Mouse (Mus musculus): Measurements from ENCODE around the gene Foxb1. TPM values are rescaled to one million over a fixed set of nuclear protein-coding genes. Genes with fewer than 3 reads are reported as not detected.

Foxb1 gene
- 4.1 and 4.7 TPM in 2 replicates for polyA plus RNA-seq (2014; fragmentation: Nextera tagmentation; extraction: Ambion mirVana)

DNA sequence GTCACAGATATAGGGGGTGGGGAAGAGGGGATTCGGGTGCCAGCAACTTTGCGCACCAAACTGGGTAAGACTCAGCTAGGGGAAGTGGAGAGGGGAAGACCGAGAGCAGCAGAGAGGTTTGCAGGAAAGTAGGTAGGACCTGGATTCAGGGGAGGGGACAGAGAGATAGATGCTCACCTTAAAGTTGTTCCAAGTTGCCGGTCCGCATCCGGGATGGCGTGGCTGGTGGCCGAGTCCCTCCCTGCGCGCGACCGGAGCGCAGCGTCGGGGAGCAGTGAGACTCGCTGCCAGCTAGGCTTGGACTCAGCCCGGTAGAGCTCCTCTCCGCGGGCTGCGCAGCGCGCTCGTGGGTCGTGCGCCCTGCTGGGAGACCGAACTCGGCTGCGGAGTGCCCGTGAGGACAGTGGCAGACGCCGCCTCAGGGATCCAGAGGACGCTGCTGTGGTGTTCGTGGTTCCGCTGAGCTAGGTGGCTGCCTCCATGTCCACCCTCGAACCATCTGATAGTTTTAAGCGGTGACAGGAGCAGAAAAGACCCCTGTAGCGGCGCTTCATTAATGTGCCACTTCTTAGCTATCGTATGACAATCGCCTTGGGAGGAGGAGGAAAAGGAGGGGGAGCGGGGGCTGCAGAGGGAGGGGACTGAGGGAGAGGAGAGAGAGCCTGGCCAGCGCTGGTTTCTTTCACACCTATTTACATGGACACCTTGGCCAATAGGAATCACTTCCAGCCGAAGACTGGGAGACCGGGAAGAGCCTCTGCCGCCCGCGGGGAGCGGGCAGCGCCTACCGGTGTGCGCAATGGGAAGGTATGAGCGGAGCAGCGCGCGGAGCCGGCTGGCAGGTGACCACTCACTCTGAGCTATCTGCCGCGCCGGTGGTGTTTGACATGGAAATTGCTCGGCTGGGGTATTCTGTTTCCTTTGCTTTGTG is at the start of gene Foxb1:
Gene Foxb1, minus strand, starts transcription at position 570 of the 931 bp plus-strand sequence.
- Histone ChIP-seq H3K27ac (ENCODE audit: low read depth, low read length) (0 out of 2 replicates have a peak within 1 kb of the TSS, but pooled peaks have one; percentile 28), H3K36me3 (ENCODE audit: control insufficient read depth, insufficient read depth, low read length) (no peaks in the 10 kb centered on the region), H3K4me1 (ENCODE audit: control insufficient read depth, insufficient read depth, low read length) (peaks cover 15% of the 10 kb centered on the region), H3K9me3 (ENCODE audit: control insufficient read depth, low read length) (no peaks in the 10 kb centered on the region), H3K4me2 (ENCODE audit: low read depth, low read length) (peak within 1 kb of the TSS; percentile 48), H3K27me3 (ENCODE audit: control insufficient read depth, insufficient read depth, low read length) (peaks cover 41% of the 10 kb centered on the region), H3K9ac (replicated peaks; ENCODE audit: low read depth, low read length) (peak within 1 kb of the TSS; percentile 18), H3K4me3 (ENCODE audit: low read depth, low read length) (peak within 1 kb of the TSS; percentile 35)
- under 1% methylated on average over 60 of the region's 60 CpGs for WGBS
- ATAC-seq (ENCODE audit: low read depth): peak; percentile 28; the same call in 1 of the 2 replicates

DNA sequence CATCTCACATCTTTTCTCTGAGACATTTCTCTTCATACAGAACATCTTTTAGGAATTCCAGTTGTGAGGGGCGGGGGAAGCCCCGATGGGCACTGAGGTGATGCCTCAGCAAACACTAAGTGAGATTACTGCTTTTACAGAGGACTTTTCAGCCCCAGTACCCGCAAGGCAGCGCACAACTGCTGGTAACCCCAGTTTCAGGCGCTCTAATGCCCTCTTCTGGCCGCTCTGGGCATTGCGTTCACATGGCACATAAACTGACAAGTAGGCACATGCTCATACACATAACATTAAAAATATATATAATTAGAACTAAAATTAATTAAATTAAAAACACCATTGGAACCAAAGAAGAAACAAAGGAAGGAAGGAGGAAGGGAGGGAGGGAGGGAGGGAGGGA is 29.8 kb upstream of the Foxb1 start:
- ATAC-seq (ENCODE audit: low read depth): no peak
- 69% methylated on average over 7 of the region's 7 CpGs for WGBS

DNA sequence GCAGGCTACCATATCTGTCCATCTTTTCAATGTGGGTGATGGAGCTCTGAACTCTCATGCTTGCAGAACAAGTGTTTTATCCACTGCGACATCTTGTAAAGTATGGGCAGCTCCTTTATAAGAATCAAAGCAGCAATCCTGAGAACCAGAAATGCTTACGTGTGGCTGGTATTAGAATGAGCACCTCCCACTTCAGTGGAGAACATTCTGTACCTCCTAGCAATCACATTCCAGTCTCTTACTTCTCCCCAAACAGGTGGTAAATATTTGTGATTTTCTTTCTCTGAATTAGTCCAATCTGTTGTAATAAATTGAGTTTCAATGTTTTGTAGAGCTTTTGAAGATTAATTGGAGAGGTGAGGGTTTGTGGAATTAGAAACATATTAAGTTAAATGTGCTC is 19.3 kb upstream of the Foxb1 start:
- WGBS: 90% methylated on average over 2 of the region's 2 CpGs
- Histone ChIP-seq H3K4me1 (ENCODE audit: control insufficient read depth, insufficient read depth, low read length) (no peaks in the 10 kb centered on the region), H3K4me2 (ENCODE audit: low read depth, low read length) (no peak overlapping the region), H3K27ac (ENCODE audit: low read depth, low read length) (no peak overlapping the region), H3K9ac (replicated peaks; ENCODE audit: low read depth, low read length) (no peak overlapping the region), H3K9me3 (ENCODE audit: control insufficient read depth, low read length) (no peaks in the 10 kb centered on the region), H3K36me3 (ENCODE audit: control insufficient read depth, insufficient read depth, low read length) (no peaks in the 10 kb centered on the region), H3K4me3 (ENCODE audit: low read depth, low read length) (no peak overlapping the region), H3K27me3 (ENCODE audit: control insufficient read depth, insufficient read depth, low read length) (no peaks in the 10 kb centered on the region)
- no peak for ATAC-seq (ENCODE audit: low read depth)

More for the DNA sequence above, 29.8 kb upstream of the Foxb1 start:
- Histone ChIP-seq H3K4me1 (ENCODE audit: control insufficient read depth, insufficient read depth, low read length) (no peaks in the 10 kb centered on the region), H3K9me3 (ENCODE audit: control insufficient read depth, low read length) (no peaks in the 10 kb centered on the region), H3K27ac (ENCODE audit: low read depth, low read length) (no peak overlapping the region), H3K4me3 (ENCODE audit: low read depth, low read length) (no peak overlapping the region), H3K36me3 (ENCODE audit: control insufficient read depth, insufficient read depth, low read length) (no peaks in the 10 kb centered on the region), H3K27me3 (ENCODE audit: control insufficient read depth, insufficient read depth, low read length) (no peaks in the 10 kb centered on the region), H3K4me2 (ENCODE audit: low read depth, low read length) (no peak overlapping the region), H3K9ac (replicated peaks; ENCODE audit: low read depth, low read length) (no peak overlapping the region)

DNA sequence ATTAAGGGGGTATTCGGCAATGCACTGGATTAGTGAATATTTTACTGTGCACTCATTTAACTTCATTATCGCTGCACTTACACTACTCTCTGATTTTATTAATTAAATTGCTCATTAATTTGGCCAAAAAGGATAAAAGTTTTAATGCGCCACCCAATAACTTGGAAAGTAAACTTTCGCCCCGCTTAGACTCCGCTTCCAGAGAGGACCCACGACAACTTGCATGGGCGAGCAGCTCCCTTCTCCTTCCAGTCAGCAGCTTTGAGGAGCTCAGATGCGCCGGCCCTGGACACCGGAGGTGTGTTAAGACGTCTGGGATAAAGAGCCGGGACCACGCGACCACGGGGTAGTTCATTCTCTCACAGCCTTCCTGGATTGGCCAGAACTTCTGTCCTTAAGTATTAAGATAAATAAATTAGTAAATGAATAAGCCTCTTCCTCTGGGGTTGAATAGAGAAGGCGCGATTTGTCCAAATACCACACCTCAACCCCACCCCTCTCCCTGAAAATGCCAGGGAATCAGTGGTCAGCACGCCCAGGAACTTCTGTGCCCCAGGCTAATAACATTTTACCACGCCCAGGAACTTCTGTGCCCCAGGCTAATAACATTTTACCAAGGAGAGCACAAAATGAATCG is 9.3 kb upstream of the Foxb1 start:
- H3K4me3 ChIP-seq (ENCODE audit: low read depth, low read length): no peak overlapping the region
- 11% methylated on average over 21 of the region's 21 CpGs for WGBS
- H3K9ac ChIP-seq (replicated peaks; ENCODE audit: low read depth, low read length): no peak overlapping the region
- peaks cover 40% of the 10 kb centered on the region for H3K27me3 ChIP-seq (ENCODE audit: control insufficient read depth, insufficient read depth, low read length)
- no peaks in the 10 kb centered on the region for H3K9me3 ChIP-seq (ENCODE audit: control insufficient read depth, low read length)
- no peaks in the 10 kb centered on the region for H3K36me3 ChIP-seq (ENCODE audit: control insufficient read depth, insufficient read depth, low read length)
- ATAC-seq (ENCODE audit: low read depth): no peak
- no peak overlapping the region for H3K4me2 ChIP-seq (ENCODE audit: low read depth, low read length)
- H3K27ac ChIP-seq (ENCODE audit: low read depth, low read length): no peak overlapping the region
- H3K4me1 ChIP-seq (ENCODE audit: control insufficient read depth, insufficient read depth, low read length): 0 out of 2 replicates have a peak, but pooled peaks cover 7% of the 10 kb centered on the region

DNA sequence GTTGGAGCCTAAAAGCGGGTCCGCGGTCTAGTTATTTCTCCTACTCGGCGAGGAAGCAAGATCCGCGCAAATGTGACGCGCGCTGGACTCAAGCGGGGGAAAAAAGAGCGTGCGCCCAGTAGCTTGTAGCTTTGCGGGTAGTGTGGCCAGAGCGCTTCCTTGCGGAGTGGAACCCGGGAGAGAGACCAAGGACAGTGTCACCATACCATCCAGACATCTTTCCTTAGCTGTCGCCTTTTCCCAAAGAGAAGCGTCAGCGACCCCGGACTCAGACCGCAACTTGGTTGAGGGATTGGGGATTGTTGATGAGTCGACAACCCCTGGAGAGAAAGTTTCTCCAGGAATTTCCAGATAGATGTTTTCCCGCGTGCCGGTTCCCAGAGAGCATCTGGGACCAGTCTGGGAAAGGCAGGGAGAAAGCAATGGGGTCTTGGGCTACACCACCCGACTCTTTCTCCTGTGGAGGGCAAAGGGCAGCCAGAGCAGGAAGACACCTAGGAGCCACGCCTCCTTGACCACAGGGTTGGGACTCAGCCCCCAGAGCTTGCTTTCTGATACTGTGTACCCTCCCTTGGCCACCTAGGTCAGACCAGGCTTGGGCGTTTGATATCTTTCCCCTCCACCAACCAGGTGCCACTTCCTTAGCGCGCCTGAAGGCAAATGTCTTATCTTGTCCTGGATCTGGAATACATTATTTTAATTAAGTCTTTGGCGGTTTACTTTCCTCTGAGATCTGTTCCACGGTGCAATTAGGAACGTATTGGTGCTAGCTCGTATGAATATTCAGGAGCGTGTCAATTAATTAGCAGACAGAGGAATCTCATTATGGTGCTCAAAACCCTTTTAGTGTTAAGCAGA is 8.6 kb upstream of the Foxb1 start:
- Histone ChIP-seq H3K9me3 (ENCODE audit: control insufficient read depth, low read length) (no peaks in the 10 kb centered on the region), H3K4me1 (ENCODE audit: control insufficient read depth, insufficient read depth, low read length) (0 out of 2 replicates have a peak, but pooled peaks cover 7% of the 10 kb centered on the region), H3K4me2 (ENCODE audit: low read depth, low read length) (peak overlapping the region; percentile 31), H3K36me3 (ENCODE audit: control insufficient read depth, insufficient read depth, low read length) (no peaks in the 10 kb centered on the region), H3K27me3 (ENCODE audit: control insufficient read depth, insufficient read depth, low read length) (peaks cover 41% of the 10 kb centered on the region), H3K4me3 (ENCODE audit: low read depth, low read length) (no peak overlapping the region; the same call in 1 of the 2 replicates), H3K27ac (ENCODE audit: low read depth, low read length) (no peak overlapping the region), H3K9ac (replicated peaks; ENCODE audit: low read depth, low read length) (no peak overlapping the region)
- 2% methylated on average over 36 of the region's 36 CpGs for WGBS
- 0 out of 2 replicates have a peak, but pooled peaks have one; percentile 28 for ATAC-seq (ENCODE audit: low read depth)

DNA sequence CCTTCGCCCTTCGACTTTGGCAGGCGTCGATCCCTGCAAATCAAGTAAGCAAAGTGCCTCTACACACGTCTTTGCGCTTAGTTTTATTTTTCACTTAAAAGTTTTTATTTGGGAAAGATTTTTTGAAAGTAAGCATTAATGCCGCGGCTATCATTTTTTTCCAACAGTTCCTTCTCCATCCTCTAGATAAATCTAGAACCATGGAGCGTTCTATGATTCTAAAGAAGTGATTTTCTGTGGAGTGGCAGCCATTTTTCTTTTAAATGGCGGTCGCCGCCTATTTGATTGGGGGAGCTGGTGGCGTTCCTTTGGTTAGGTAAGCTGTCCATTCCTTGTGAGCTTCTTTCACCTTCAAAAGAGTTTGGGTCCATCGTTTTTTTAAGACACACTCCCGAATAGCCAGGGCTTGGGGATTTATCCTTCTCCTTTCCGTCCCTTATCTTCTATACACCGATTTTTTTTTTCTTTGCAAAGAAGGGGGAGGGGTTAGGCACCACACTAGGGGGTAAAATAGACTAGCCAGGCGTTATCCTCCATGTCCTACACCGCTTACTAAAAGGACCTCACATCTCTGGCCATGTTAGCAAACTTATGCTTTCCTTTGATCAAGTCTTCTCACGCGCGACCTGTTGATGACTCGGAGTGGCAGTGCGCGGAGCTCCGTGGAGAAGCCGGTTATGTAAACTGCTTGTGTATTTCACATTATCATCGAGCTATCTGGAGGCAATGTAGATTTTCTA is 7.6 kb upstream of the Foxb1 start:
- ATAC-seq (ENCODE audit: low read depth): no peak
- Histone ChIP-seq H3K9me3 (ENCODE audit: control insufficient read depth, low read length) (no peaks in the 10 kb centered on the region), H3K27ac (ENCODE audit: low read depth, low read length) (no peak overlapping the region), H3K4me2 (ENCODE audit: low read depth, low read length) (peak overlapping the region; percentile 19; the same call in 1 of the 2 replicates), H3K27me3 (ENCODE audit: control insufficient read depth, insufficient read depth, low read length) (peaks cover 41% of the 10 kb centered on the region), H3K4me1 (ENCODE audit: control insufficient read depth, insufficient read depth, low read length) (0 out of 2 replicates have a peak, but pooled peaks cover 7% of the 10 kb centered on the region), H3K9ac (replicated peaks; ENCODE audit: low read depth, low read length) (no peak overlapping the region), H3K4me3 (ENCODE audit: low read depth, low read length) (peak overlapping the region; percentile 10; the same call in 1 of the 2 replicates), H3K36me3 (ENCODE audit: control insufficient read depth, insufficient read depth, low read length) (no peaks in the 10 kb centered on the region)
- 1% methylated on average over 28 of the region's 28 CpGs for WGBS

DNA sequence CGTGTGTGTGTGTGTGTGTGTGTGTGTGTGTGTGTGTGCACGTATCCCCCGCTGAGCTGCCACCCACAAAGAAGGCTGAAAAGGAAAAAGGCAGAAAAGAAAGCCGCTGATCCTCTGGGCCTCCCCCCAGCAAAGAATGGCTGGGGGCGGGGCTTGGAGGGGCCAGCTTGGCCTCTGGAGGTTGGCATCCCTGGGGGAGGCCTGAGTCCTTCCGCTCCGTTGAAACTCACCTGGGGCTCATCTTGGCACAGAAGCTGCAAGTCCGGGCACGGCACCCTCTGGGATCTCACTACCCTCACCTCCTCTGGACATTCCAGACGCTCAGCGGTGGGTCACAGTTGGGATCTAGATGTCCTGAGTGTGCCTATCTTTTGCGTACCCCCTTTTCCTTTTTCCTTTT is 6.7 kb upstream of the Foxb1 start:
- 0% methylated on average over 10 of the region's 12 CpGs for WGBS
- Histone ChIP-seq H3K4me2 (ENCODE audit: low read depth, low read length) (peak overlapping the region; percentile 19; the same call in 1 of the 2 replicates), H3K9me3 (ENCODE audit: control insufficient read depth, low read length) (no peaks in the 10 kb centered on the region), H3K4me1 (ENCODE audit: control insufficient read depth, insufficient read depth, low read length) (0 out of 2 replicates have a peak, but pooled peaks cover 7% of the 10 kb centered on the region), H3K27ac (ENCODE audit: low read depth, low read length) (no peak overlapping the region), H3K36me3 (ENCODE audit: control insufficient read depth, insufficient read depth, low read length) (no peaks in the 10 kb centered on the region), H3K4me3 (ENCODE audit: low read depth, low read length) (no peak overlapping the region), H3K27me3 (ENCODE audit: control insufficient read depth, insufficient read depth, low read length) (peaks cover 44% of the 10 kb centered on the region), H3K9ac (replicated peaks; ENCODE audit: low read depth, low read length) (no peak overlapping the region)
- no peak for ATAC-seq (ENCODE audit: low read depth)

DNA sequence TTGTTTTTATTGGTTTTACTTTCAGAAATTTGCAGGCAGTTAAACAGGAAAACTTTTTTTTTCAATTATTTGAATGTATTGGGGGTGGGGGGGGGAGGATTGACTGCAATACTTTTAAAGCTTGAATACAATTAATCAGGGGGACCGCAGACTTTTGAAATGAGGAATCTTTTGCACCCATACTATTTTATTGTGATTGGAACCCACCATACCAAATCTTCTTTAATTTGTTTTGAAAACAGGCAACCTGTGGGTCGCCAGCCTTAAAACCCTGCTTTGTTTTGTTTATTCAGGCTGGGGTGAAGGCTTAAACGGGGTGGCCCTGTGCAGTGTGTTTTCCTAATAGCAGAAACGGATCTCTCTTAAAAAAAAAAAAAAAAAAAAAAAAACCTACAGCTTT is 6.2 kb upstream of the Foxb1 start:
- ATAC-seq (ENCODE audit: low read depth): no peak

More for the DNA sequence above, 6.2 kb upstream of the Foxb1 start:
- Histone ChIP-seq H3K36me3 (ENCODE audit: control insufficient read depth, insufficient read depth, low read length) (no peaks in the 10 kb centered on the region), H3K27me3 (ENCODE audit: control insufficient read depth, insufficient read depth, low read length) (peaks cover 45% of the 10 kb centered on the region), H3K4me1 (ENCODE audit: control insufficient read depth, insufficient read depth, low read length) (0 out of 2 replicates have a peak, but pooled peaks cover 7% of the 10 kb centered on the region), H3K9me3 (ENCODE audit: control insufficient read depth, low read length) (no peaks in the 10 kb centered on the region), H3K4me2 (ENCODE audit: low read depth, low read length) (peak overlapping the region; percentile 19; the same call in 1 of the 2 replicates), H3K27ac (ENCODE audit: low read depth, low read length) (no peak overlapping the region), H3K4me3 (ENCODE audit: low read depth, low read length) (no peak overlapping the region), H3K9ac (replicated peaks; ENCODE audit: low read depth, low read length) (no peak overlapping the region)
- WGBS: 1% methylated on average over 4 of the region's 4 CpGs

Measured in neural tube, embryonic 14.5 days (tissue).